Mouse (Mus musculus) gastrocnemius, postnatal 36 days (tissue): Measurements from ENCODE around the gene Gm45261. TPM values are rescaled to one million over a fixed set of nuclear protein-coding genes. Genes with fewer than 3 reads are reported as not detected.

Source experiments
- DNase-seq, 2 experiments: peaks; one replicate each; pipeline ENCODE4 v3.0.0; 2022
- intact Hi-C: fragments of 180-260 bp; cut with DNase I; formaldehyde crosslinking; loops from one replicate; pipeline ENCODE4 v1.15.1; 2025
- total RNA-seq, 2 experiments: library from RNA; stranded (reverse); gene quantifications; 2 replicates each; pipeline ENCODE4 v1.2.3; 2021

Gene Gm45261
- total RNA-seq, 2 experiments from 2014 or later, result not detected

DNA sequence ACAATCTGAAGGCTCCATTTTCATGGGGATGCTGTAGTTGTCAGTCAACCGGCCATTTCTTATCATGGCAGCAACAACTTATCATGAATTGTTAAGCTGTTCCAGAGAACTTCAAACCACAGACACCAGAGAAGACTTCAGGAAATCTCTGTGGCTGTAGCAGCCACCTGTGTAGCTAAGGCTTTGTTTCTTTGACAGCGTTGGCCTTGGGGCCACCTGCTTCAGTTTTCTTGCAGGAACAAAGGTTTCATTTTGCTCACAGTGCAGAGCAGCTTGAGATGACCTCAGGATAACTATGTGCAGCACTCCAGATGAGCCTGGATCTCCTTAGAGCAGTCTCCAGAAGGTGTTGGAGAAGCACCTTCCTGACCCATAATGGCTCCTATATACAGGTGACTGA is 48.7 kb downstream of the Gm45261 start:
- DNase-seq, result no peak
- intact Hi-C loops, result no loop called here

DNA sequence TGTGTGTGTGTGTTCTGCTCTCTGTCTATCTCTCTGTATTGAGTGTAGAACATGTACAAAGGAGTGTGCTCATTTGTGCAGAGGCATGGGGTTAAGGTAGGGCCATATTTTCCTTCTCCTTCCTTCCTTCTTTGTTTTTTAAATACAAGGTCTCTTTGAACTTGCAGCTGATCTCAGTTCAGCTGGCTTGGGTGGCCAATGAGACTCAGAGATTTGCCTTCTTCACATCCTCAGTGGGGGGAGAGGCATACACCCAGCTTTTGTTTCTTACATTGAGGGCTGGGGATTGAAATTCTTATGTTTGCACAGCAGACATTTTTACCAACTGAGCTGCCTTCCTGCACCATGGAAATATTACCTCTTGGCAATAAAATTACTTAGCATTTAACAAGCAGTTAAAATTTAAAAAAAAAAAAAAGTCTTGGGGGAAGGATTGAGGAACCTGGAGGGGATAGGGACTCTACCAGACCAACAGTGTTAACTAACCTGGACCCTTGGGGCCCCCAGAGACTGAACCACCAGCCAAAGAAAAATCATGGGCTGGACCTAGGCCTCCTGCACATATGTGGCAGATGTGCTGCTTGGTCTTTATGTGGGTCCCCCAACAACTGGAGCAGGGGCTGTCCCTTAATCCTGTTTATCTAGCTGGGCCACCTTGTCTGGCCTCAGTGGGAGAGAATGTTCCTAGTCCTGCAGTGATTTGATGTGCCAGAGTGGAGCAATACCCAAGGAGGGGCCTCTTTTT is 50.8 kb downstream of the Gm45261 start:
- intact Hi-C loops, result no loop called here
- DNase-seq, result no peak

DNA sequence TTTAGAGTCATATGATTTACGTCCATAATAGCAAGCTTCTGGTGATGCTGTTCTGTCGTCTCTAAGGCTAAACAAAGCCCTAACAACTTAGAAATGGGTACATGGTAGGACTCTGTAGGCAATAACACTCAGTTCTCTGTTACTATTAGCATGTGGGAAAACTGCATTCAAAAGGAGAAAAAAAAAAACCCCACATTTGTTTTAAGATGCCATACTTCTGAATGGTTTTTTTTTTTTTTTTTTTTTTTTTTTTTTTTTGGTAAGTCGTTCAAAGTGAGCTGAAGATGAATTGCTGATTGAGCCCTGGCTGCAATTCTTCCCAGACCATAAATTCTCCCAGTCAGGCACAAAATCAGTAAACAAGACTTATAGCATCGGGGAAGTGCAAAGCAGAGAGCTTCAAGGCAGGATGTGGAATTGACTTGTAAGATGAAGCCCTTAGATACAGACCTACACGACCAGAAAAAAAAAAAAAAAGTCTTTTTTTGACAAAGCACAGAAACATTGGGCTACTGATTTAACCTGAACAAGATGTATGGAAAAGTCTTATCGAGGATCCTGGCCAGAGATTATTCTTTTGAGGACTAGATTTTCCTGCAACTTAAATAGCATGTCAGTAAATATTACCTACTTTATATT is 51.7 kb downstream of the Gm45261 start:
- intact Hi-C loops, result loop anchor here (2.0 kb wide), 1 partner anchor 229 kb away; no protein-coding TSS in a partner anchor
- no peak for DNase-seq

DNA sequence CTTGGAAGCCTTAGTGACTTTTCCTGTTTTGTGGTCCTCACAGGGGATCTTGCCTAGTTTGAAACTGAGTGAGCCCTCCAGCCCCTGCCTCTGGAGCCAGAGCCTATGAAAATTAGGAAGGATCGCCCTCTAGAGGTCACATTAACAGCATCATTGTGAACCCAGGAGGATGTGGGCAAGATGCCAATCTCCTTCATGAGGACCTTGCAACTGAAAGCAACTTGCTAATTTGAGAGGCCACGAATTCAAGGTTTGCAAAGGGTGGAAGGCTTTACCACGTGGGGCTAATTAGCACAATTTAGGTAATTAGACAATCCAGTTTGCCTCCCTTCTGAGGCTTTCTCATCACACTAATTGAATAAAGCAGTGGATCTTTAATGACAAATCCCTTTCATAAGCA is 52.7 kb downstream of the Gm45261 start:
- peak; percentile 21 to 53 for DNase-seq
- intact Hi-C loops, result loop anchor here (2.0 kb wide), 1 partner anchor 228 kb away; no protein-coding TSS in a partner anchor

DNA sequence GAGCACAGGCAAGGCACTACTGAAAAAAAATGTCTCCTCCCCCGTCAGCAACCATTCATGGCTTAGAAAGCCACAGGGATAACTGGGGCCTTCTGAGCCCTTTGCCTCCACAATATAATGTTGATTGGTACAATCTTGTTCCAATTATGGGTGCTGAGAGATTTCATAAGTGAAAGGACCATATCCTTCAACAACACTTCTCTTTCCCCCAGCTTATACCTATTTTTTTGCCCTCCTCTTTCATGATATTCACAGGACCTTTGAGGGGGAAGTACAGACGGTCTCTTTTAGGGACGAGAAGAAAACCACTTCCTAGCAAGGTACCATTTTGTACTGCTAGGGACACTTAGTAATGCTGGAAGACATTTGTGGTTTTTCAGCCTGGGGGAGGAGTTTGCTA is 57.1 kb downstream of the Gm45261 start:
- DNase-seq, result no peak
- intact Hi-C loops, result no loop called here

DNA sequence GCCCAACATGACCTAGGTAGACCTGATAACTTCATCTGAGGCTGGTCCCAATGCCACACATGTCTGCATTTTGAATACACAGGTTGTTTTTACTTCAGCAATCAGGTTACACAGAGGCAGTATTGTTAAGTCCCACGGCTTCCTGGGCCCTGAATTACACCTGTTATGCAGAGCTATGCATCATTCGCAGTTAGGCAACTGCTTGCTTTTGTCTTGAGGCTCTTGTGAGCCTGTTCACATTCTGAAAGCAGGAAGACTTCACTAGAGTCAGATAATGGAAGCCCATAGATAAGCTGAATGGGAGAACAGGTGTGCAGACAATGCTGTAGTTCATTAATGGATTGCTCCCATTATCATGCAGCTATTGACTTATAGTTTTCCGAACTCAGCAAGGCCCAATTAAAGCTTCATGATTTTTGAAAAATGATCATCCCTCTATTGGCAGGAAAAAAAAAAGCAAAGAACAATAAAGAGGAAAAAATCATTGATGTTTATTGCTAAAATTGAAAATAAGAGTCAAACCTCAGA is 57.8 kb downstream of the Gm45261 start:
- intact Hi-C loops, result no loop called here
- DNase-seq, result no peak

DNA sequence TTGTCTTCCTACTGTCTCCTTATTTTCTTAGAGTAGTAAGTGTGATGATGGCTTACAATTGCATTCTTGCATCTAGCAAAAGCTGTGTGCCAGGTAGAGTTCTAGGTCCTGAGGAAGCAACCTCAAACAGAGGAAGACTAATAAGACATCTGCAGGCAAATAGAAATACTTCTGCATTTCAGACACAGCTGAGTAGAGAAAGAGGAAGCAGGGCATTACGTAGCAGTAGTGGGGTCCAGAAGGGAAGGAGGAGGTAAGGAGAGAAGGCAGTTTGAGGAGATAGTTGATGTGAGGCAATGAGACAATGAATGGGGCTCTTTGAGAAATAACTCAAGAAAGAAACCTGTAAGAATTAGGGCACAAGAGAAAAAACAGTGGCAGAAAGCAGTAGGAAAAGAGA is 59.3 kb downstream of the Gm45261 start:
- DNase-seq, result no peak
- intact Hi-C loops, result no loop called here

Other genes with a start within 250 kb of the Gm45261 start
- 1 to 10 TPM in 1 of 2 experiments, under 1 TPM in 1; 0.23 to 1.2 TPM for gene Fam124b, start 243.0 kb downstream of the Gm45261 start, total RNA-seq
- 100 to 1,000 TPM; 227 to 230 TPM for gene Cul3, start 121.0 kb downstream of the Gm45261 start, total RNA-seq